Mouse (Mus musculus) cerebellum, postnatal 10 days (tissue): ENCODE results near the gene Skint4.

Source experiments
- DNase-seq, 2 experiments: peaks; one replicate each; pipeline ENCODE4 v3.0.0; 2021; ENCODE audit warnings: mixed read lengths in 2 of 2

Skint4 gene

DNA sequence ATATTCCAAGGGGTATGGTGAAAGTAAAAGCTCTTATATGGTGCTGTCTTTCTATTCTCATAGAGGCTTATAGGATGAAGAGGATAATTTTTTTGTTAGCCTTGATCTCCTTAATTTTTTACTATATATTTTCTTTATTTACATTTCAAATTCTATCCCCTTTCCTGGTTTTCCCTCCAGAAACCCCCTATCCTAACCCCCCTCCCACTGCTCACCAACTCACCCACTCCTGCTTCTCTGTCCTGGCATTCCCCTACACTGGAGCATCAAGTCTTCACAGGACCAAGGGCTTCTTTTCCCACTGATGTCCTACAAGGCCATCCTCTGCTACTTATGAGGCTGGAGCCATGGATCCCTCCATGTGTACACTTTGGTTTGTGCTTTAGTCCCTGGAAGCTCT lies at the start of gene Skint4:
Gene Skint4 (plus strand): TSS at position 301 of the 400 bp plus-strand sequence.
- DNase-seq = no peak
